Mouse (Mus musculus) c-Kit-positive CD71-positive TER-119-negative erythroid progenitor cells, embryonic 14.5 days (primary cell): ENCODE results near the gene Lrrc19.

Experiments used
- DNase-seq: peaks from one replicate; pipeline ENCODE4 v3.0.0-alpha.2; 2013; ENCODE audit warnings: low read depth

Lrrc19 gene

GRCm38 (mm10) chr4:94591765-94592381 lies 58.1 kb downstream of the Lrrc19 start:
- no peak for DNase-seq
